Mouse (Mus musculus) thymus, adult 2 months (tissue): ENCODE data around the gene Zfp507. TPM values are rescaled to one million over a fixed set of nuclear protein-coding genes. Genes with fewer than 3 reads are reported as not detected.
A peak's percentile ranks its signal among the peaks of the same experiment; 100 is the strongest.

Experiments
- DNase-seq: peaks from one replicate; pipeline ENCODE4 v3.0.0; 2021
- H3K27ac ChIP-seq: fragments of 200-500 bp; 2 replicates; pipeline ENCODE4 v1.5.1; 2012; ENCODE audit warnings: low read length, control low read depth; ENCODE audit not compliant: control insufficient read depth, insufficient read depth
- H3K27me3 ChIP-seq: fragments of 200-500 bp; 2 replicates; pipeline ENCODE4 v1.6.1; 2012; ENCODE audit warnings: mild to moderate bottlenecking, low read length, moderate library complexity, mixed read lengths; ENCODE audit not compliant: control insufficient read depth, insufficient read depth
- H3K36me3 ChIP-seq: fragments of 200-500 bp; 2 replicates; pipeline ENCODE4 v1.6.1; 2012; ENCODE audit warnings: mild to moderate bottlenecking, low read length, moderate library complexity; ENCODE audit not compliant: control insufficient read depth, insufficient read depth
- H3K4me1 ChIP-seq: fragments of 200-500 bp; replicated peaks from 2 replicates; pipeline ENCODE4 v1.6.1; 2012; ENCODE audit warnings: low read length; ENCODE audit not compliant: control insufficient read depth, insufficient read depth
- H3K4me3 ChIP-seq: fragments of 200-500 bp; 2 replicates; pipeline ENCODE4 v1.5.1; 2012; ENCODE audit warnings: mild to moderate bottlenecking, low read length, control low read depth, moderate library complexity; ENCODE audit not compliant: control insufficient read depth, insufficient read depth
- CTCF ChIP-seq: fragments of 200-500 bp; IDR thresholded peaks from 2 replicates; pipeline ENCODE4 v1.5.1; 2012; ENCODE audit warnings: mild to moderate bottlenecking, control low read depth, low read length, moderate library complexity, borderline replicate concordance; ENCODE audit not compliant: control insufficient read depth, poor library complexity, insufficient read depth; ENCODE audit errors: extremely low read depth
- POLR2A ChIP-seq: fragments of 200-500 bp; IDR thresholded peaks from 2 replicates; pipeline ENCODE4 v1.6.1; 2012; ENCODE audit warnings: mild to moderate bottlenecking, low read length, control low read depth, moderate library complexity; ENCODE audit not compliant: control insufficient read depth, poor library complexity, insufficient read depth; ENCODE audit errors: extremely low read depth
- WGBS: fragments of 180-500 bp; shearing (Covaris S2); methylation state at CpG from one replicate; pipeline ENCODE4 v1.1.7; 2018; 5-methylcytosine and 5-hydroxymethylcytosine counted together
- polyA plus RNA-seq: library from polyadenylated mRNA; depleted of rRNA; stranded (reverse); fragments of >200 nt; gene quantifications from 2 replicates; pipeline ENCODE4 v1.2.3, GENCODE M21; 2012

Zfp507 gene
- polyA plus RNA-seq, 1 experiment, result 12.7 TPM

- DNase-seq, result no peak
- H3K36me3 ChIP-seq, result 0 out of 2 replicates have a peak, but pooled peaks cover 5% of the 10 kb centered on the region
These were observed 57.5 kb downstream of the Zfp507 start for GRCm38 (mm10) chr7:35745281-35745702.

GRCm38 (mm10) chr7:35744771-35745170, 58.0 kb downstream of the Zfp507 start:
- Histone ChIP-seq H3K27me3 (no peaks in the 10 kb centered on the region), H3K36me3 (0 out of 2 replicates have a peak, but pooled peaks cover 5% of the 10 kb centered on the region), H3K27ac (no peak overlapping the region), H3K4me1 (no peaks in the 10 kb centered on the region), H3K4me3 (no peak overlapping the region)
- DNase-seq, result no peak
- no peak for TF ChIP-seq CTCF
- TF ChIP-seq POLR2A, result no peak
- WGBS, result 97% methylated on average over 9 of the region's 9 CpGs

More at GRCm38 (mm10) chr7:35745281-35745702, 57.5 kb downstream of the Zfp507 start:
- H3K4me1 ChIP-seq, result no peaks in the 10 kb centered on the region
- WGBS, result 95% methylated on average over 6 of the region's 6 CpGs
- no peak overlapping the region for H3K4me3 ChIP-seq
- TF ChIP-seq POLR2A, result no peak
- no peak for TF ChIP-seq CTCF
- H3K27me3 ChIP-seq, result no peaks in the 10 kb centered on the region
- no peak overlapping the region for H3K27ac ChIP-seq

- Histone ChIP-seq H3K36me3 (no peaks in the 10 kb centered on the region), H3K27ac (no peak overlapping the region), H3K4me1 (no peaks in the 10 kb centered on the region), H3K4me3 (no peak overlapping the region), H3K27me3 (no peaks in the 10 kb centered on the region)
- TF ChIP-seq CTCF (no peak), POLR2A (no peak)
- no peak for DNase-seq
- WGBS, result 70% methylated on average over 5 of the region's 5 CpGs
These were observed 60.5 kb downstream of the Zfp507 start for GRCm38 (mm10) chr7:35742310-35742709.

GRCm38 (mm10) chr7:35741858-35742257, 60.9 kb downstream of the Zfp507 start:
- WGBS, result 93% methylated on average over 5 of the region's 5 CpGs
- Histone ChIP-seq H3K27me3 (no peaks in the 10 kb centered on the region), H3K4me3 (no peak overlapping the region), H3K36me3 (no peaks in the 10 kb centered on the region), H3K27ac (no peak overlapping the region), H3K4me1 (no peaks in the 10 kb centered on the region)
- TF ChIP-seq POLR2A, result no peak
- TF ChIP-seq CTCF, result no peak
- no peak for DNase-seq

GRCm38 (mm10) chr7:35740489-35741230, 62.1 kb downstream of the Zfp507 start:
- Histone ChIP-seq H3K4me1 (no peaks in the 10 kb centered on the region), H3K27me3 (no peaks in the 10 kb centered on the region), H3K4me3 (no peak overlapping the region), H3K27ac (no peak overlapping the region), H3K36me3 (no peaks in the 10 kb centered on the region)
- DNase-seq, result peak; percentile 78
- whole genome bisulfite sequencing, result 95% methylated on average over 5 of the region's 5 CpGs
- TF ChIP-seq CTCF (peak; percentile 56; the same call in 1 of the 2 replicates), POLR2A (no peak)

- H3K27me3 ChIP-seq, result no peaks in the 10 kb centered on the region
- no peaks in the 10 kb centered on the region for H3K4me1 ChIP-seq
- no peak for DNase-seq
- no peak overlapping the region for H3K27ac ChIP-seq
- no peak for TF ChIP-seq POLR2A
- no peak for TF ChIP-seq CTCF
- H3K4me3 ChIP-seq, result no peak overlapping the region
- no peaks in the 10 kb centered on the region for H3K36me3 ChIP-seq
These were observed 63.9 kb downstream of the Zfp507 start for GRCm38 (mm10) chr7:35738871-35739270.
